Mouse (Mus musculus) central nervous system, embryonic 14 days (tissue): ENCODE data around the gene Il33. TPM values are rescaled to one million over a fixed set of nuclear protein-coding genes. Genes with fewer than 3 reads are reported as not detected.

ENCODE experiments used
- polyA plus RNA-seq: library from polyadenylated mRNA; depleted of rRNA; stranded (reverse); fragments of >200 nt; gene quantifications from 2 replicates; pipeline ENCODE4 v1.2.3, GENCODE M21; 2012; rRNA removed

The Il33 gene
- 0.68 and 2.0 TPM in 2 replicates for polyA plus RNA-seq

DNA sequence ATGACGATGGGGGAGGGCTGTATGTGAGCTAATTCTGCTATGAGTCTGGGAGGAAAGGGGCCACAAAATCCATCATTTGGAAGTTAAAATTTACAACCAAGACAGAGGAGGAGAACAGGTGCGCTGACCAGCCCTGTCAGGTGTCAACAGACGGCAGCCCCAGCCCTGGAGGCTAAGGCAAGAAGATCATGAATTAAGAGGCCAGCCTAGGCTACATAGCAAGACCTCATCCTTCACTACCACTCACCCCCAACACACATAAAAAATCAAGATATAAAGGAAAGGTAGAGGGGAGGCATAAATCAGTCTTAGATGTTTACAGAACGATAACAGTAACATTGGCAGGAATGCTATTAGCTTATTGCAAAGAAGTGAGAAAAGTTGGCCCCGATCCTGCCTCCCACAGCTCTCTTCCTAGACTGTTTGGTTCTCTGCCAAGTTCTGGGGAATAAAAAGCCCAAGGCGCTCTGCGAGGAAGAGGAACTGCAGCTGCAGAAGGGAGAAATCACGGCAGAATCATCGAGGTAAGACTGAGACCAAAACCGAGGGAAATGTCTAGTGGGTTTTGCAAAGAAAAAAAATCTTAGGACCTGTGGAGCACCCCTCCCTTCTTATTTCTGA is at the start of gene Il33:
Gene Il33, plus strand, starts transcription at position 477 of the 621 bp plus-strand sequence.

GRCm38 (mm10) chr19:30003621-30004020 is 78.7 kb downstream of the Il33 start, which contains the start of gene Trpd52l3:
TSS of gene Trpd52l3 (plus strand) at chr19:30003790.

Other genes starting within 250 kb of the Il33 start
- 0.10 and 0.21 TPM in 2 replicates for gene Mlana, start 227.3 kb upstream of the Il33 start, polyA plus RNA-seq
- gene 9930021J03Rik, start 119.1 kb upstream of the Il33 start, polyA plus RNA-seq: 26.6 and 27.8 TPM in 2 replicates
- gene Ranbp6, start 112.1 kb upstream of the Il33 start, polyA plus RNA-seq: 15.2 and 16.0 TPM in 2 replicates
- gene Trpd52l3, start 78.7 kb downstream of the Il33 start, polyA plus RNA-seq: not detected in 2 replicates
- gene Uhrf2, start 105.4 kb downstream of the Il33 start, polyA plus RNA-seq: 133 and 142 TPM in 2 replicates